Mouse (Mus musculus) kidney, adult 2 months (tissue): ENCODE results near the gene Olfr1138. TPM values are rescaled to one million over a fixed set of nuclear protein-coding genes. Genes with fewer than 3 reads are reported as not detected.

ENCODE experiments used
- DNase-seq: peaks from one replicate; pipeline ENCODE4 v3.0.0; 2021
- H3K27ac ChIP-seq: fragments of 200-500 bp; 2 replicates; pipeline ENCODE4 v1.5.1; 2012; ENCODE audit warnings: low read depth, low read length, control low read depth, inconsistent platforms; ENCODE audit not compliant: insufficient read depth
- H3K27me3 ChIP-seq: fragments of 200-500 bp; replicated peaks from 2 replicates; pipeline ENCODE4 v1.6.1; 2012; ENCODE audit warnings: mild to moderate bottlenecking, moderate library complexity, low read length, inconsistent platforms; ENCODE audit not compliant: control insufficient read depth, insufficient read depth
- H3K36me3 ChIP-seq: fragments of 200-500 bp; 2 replicates; pipeline ENCODE4 v1.6.1; 2012; ENCODE audit warnings: mild to moderate bottlenecking, moderate library complexity, low read length, inconsistent platforms; ENCODE audit not compliant: control insufficient read depth, insufficient read depth
- H3K4me1 ChIP-seq: fragments of 200-500 bp; 2 replicates; pipeline ENCODE4 v1.6.1; 2011; ENCODE audit warnings: low read length; ENCODE audit not compliant: control insufficient read depth, insufficient read depth
- H3K4me3 ChIP-seq: fragments of 200-500 bp; 2 replicates; pipeline ENCODE4 v1.5.1; 2011; ENCODE audit warnings: mild to moderate bottlenecking, low read depth, low read length, control low read depth; ENCODE audit not compliant: insufficient read depth
- CTCF ChIP-seq: fragments of 200-500 bp; conservative IDR thresholded peaks from 2 replicates; pipeline ENCODE4 v1.5.1; 2011; ENCODE audit warnings: low read depth, mild to moderate bottlenecking, control low read depth, low read length, moderate library complexity, mixed read lengths; ENCODE audit not compliant: insufficient read depth, insufficient read length
- POLR2A ChIP-seq: fragments of 200-500 bp; IDR thresholded peaks from one replicate; pipeline ENCODE4 v1.6.1; 2011; ENCODE audit warnings: low read depth, low read length, control low read depth
- WGBS: fragments of 180-500 bp; shearing (Covaris S2); methylation state at CpG from one replicate; pipeline ENCODE4 v1.1.7; 2018; 5-methylcytosine and 5-hydroxymethylcytosine counted together
- polyA plus RNA-seq: library from polyadenylated mRNA; depleted of rRNA; stranded (reverse); fragments of >200 nt; gene quantifications from 2 replicates; pipeline ENCODE4 v1.2.3, GENCODE M21; 2012; rRNA removed

Gene Olfr1138
- polyA plus RNA-seq = not detected in 2 replicates

DNA sequence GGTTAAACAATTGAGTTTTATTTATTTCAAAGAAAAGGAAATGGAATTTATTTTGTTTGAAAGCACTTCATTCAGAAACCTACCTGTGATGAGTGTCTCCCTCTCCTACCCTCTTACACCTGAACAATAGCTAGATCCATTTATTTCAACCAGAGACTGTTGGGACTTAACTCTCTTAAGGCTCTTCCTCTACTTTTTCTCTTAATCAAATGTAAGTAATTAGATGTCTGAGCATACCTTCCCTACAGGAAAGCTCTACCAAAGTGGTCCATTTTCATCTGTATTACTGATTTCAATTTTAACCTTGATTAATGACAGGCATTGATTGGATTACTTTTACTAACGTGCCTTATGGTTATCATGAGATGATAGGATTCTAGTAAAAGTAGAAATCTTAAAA is at the start of gene Olfr1138:
Gene Olfr1138, minus strand, starts transcription at position 101 of the 400 bp plus-strand sequence.
- 69% methylated on average over 1 of the region's 1 CpGs for WGBS
- H3K27me3 ChIP-seq = no peaks in the 10 kb centered on the region
- no peak within 1 kb of the TSS for H3K27ac ChIP-seq
- no peak within 1 kb of the TSS for H3K4me3 ChIP-seq
- H3K36me3 ChIP-seq = no peaks in the 10 kb centered on the region
- TF ChIP-seq CTCF = no peak
- TF ChIP-seq POLR2A = no peak
- no peaks in the 10 kb centered on the region for H3K4me1 ChIP-seq
- DNase-seq = no peak

DNA sequence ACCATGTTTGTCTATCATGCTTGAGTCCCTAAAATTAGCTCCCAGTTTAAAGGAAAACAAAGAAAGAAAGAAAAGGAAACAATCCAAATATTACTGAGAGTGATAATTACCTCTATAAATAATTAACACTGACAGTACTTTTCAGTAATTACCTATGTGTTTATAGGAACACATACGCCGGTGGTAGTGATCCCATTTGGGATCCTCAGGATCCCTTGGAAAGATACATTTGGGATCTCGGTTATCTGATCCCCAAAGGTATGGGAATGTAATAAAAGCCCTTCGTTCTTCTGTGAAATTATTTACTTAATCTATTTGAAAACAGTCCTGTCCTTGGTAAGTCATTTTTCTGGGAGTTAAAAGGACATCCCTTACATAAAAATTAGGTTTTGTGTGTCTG is 39.4 kb upstream of the Olfr1138 start, which contains the start of gene Olfr152:
Gene Olfr152, plus strand, starts transcription at position 301 of the 400 bp plus-strand sequence.
- Histone ChIP-seq H3K36me3 (no peaks in the 10 kb centered on the region), H3K4me1 (no peaks in the 10 kb centered on the region), H3K27ac (no peak within 1 kb of the TSS), H3K4me3 (no peak within 1 kb of the TSS), H3K27me3 (no peaks in the 10 kb centered on the region)
- WGBS = 66% methylated on average over 4 of the region's 4 CpGs
- TF ChIP-seq CTCF = no peak
- no peak for TF ChIP-seq POLR2A
- no peak for DNase-seq

DNA sequence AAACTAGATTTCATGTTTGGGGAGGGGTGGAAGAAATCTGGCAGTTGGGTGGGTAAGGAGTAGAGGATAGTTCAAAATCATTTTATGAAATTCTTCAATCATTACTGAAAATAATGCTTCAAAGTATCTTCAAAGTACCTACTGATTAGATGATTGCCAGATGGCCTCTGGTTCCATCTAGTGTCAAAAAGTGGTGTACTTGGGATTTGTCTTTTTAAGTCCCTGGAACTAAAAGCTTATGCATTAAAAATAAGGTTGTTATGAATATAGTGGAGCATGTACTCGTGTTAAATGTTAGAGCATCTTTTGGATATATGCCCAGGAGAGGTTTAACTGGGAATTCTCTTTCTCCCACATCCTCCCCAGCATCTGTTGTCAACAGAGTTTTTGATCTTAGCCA is 36.4 kb upstream of the Olfr1138 start:
- Histone ChIP-seq H3K4me1 (no peaks in the 10 kb centered on the region), H3K4me3 (no peak overlapping the region), H3K36me3 (no peaks in the 10 kb centered on the region), H3K27me3 (no peaks in the 10 kb centered on the region), H3K27ac (no peak overlapping the region)
- TF ChIP-seq POLR2A (no peak), CTCF (no peak)
- 48% methylated on average over 1 of the region's 1 CpGs for WGBS
- no peak for DNase-seq

- WGBS = 78% methylated on average over 1 of the region's 1 CpGs
- H3K4me1 ChIP-seq = no peaks in the 10 kb centered on the region
- no peaks in the 10 kb centered on the region for H3K36me3 ChIP-seq
- no peak within 1 kb of the TSS for H3K27ac ChIP-seq
- DNase-seq = no peak
- no peak within 1 kb of the TSS for H3K4me3 ChIP-seq
- TF ChIP-seq CTCF (no peak), POLR2A (no peak)
- H3K27me3 ChIP-seq = no peaks in the 10 kb centered on the region
These were observed 14.1 kb upstream of the Olfr1138 start, which contains the start of gene Olfr1141 for GRCm38 (mm10) chr2:87753891-87754290. TSS of gene Olfr1141 (minus strand) at chr2:87753991.

GRCm38 (mm10) chr2:87743452-87743851 is 3.7 kb upstream of the Olfr1138 start, which contains the start of gene Olfr1140:
TSS of gene Olfr1140 (plus strand) at chr2:87743752.
- 75% methylated on average over 3 of the region's 3 CpGs for WGBS
- no peak within 1 kb of the TSS for H3K4me3 ChIP-seq
- no peaks in the 10 kb centered on the region for H3K4me1 ChIP-seq
- no peak within 1 kb of the TSS for H3K27ac ChIP-seq
- H3K27me3 ChIP-seq = no peaks in the 10 kb centered on the region
- H3K36me3 ChIP-seq = no peaks in the 10 kb centered on the region
- TF ChIP-seq CTCF (no peak), POLR2A (no peak)
- no peak for DNase-seq

DNA sequence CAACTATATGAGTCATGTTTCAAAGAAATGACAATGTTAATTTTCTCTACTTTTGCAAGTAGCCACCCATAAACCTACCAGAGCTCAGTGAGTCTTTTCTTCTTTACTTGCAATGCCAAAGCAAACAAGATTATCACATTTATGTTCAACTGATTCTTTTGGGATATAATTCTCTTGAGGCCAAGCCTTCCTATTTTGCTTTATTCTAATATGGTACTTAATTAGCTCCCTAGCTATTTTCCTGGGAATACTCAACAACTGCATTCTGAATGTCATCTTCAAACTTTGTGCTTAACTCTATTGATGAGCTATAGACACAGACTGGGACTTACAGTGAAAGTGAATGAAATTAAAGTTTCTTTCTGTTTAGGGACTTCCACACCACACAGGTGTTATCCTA is 26.7 kb downstream of the Olfr1138 start, which contains the start of gene Olfr1137:
Gene Olfr1137, minus strand, starts transcription at position 101 of the 400 bp plus-strand sequence.
- Histone ChIP-seq H3K4me3 (no peak within 1 kb of the TSS), H3K4me1 (no peaks in the 10 kb centered on the region), H3K27me3 (no peaks in the 10 kb centered on the region), H3K27ac (no peak within 1 kb of the TSS), H3K36me3 (no peaks in the 10 kb centered on the region)
- no peak for DNase-seq
- no peak for TF ChIP-seq POLR2A
- TF ChIP-seq CTCF = no peak

GRCm38 (mm10) chr2:87693847-87694246 is 45.9 kb downstream of the Olfr1138 start, which contains the start of gene Olfr1136:
TSS of gene Olfr1136 (minus strand) at chr2:87693947.
- TF ChIP-seq POLR2A = no peak
- TF ChIP-seq CTCF = no peak
- Histone ChIP-seq H3K4me3 (no peak within 1 kb of the TSS), H3K36me3 (no peaks in the 10 kb centered on the region), H3K4me1 (no peaks in the 10 kb centered on the region), H3K27ac (no peak within 1 kb of the TSS), H3K27me3 (no peaks in the 10 kb centered on the region)
- DNase-seq = no peak

Other genes with a start within 250 kb of the Olfr1138 start
- gene Pramel7, start 242.9 kb downstream of the Olfr1138 start, polyA plus RNA-seq = not detected in 2 replicates
- gene Pramel6, start 233.4 kb downstream of the Olfr1138 start, polyA plus RNA-seq = not detected in 2 replicates
- gene Olfr153, start 208.2 kb downstream of the Olfr1138 start, polyA plus RNA-seq = not detected in 2 replicates
- not detected in 2 replicates for gene Olfr1128, start 194.4 kb downstream of the Olfr1138 start, polyA plus RNA-seq
- not detected in 2 replicates for gene Olfr1129, start 166.1 kb downstream of the Olfr1138 start, polyA plus RNA-seq
- gene Olfr1130, start 133.8 kb downstream of the Olfr1138 start, polyA plus RNA-seq = not detected in 2 replicates
- not detected in 2 replicates for gene Olfr1131, start 112.9 kb downstream of the Olfr1138 start, polyA plus RNA-seq
- gene Olfr1132, start 102.4 kb downstream of the Olfr1138 start, polyA plus RNA-seq = not detected in 2 replicates
- not detected in 2 replicates for gene Olfr1133, start 92.6 kb downstream of the Olfr1138 start, polyA plus RNA-seq
- not detected in 2 replicates for gene Olfr1134, start 81.5 kb downstream of the Olfr1138 start, polyA plus RNA-seq
- gene Olfr1135, start 66.3 kb downstream of the Olfr1138 start, polyA plus RNA-seq = not detected in 2 replicates
- not detected in 2 replicates for gene Olfr1136, start 46.0 kb downstream of the Olfr1138 start, polyA plus RNA-seq
- not detected in 2 replicates for gene Olfr1137, start 26.8 kb downstream of the Olfr1138 start, polyA plus RNA-seq
- not detected in 2 replicates for gene Olfr1140, start 3.8 kb upstream of the Olfr1138 start, polyA plus RNA-seq
- gene Olfr1141, start 14.0 kb upstream of the Olfr1138 start, polyA plus RNA-seq = not detected in 2 replicates
- not detected in 2 replicates for gene Olfr152, start 39.5 kb upstream of the Olfr1138 start, polyA plus RNA-seq
- gene Olfr1143, start 60.6 kb upstream of the Olfr1138 start, polyA plus RNA-seq = not detected in 2 replicates
- not detected in 2 replicates for gene Olfr1145, start 69.8 kb upstream of the Olfr1138 start, polyA plus RNA-seq
- gene Olfr1148, start 90.6 kb upstream of the Olfr1138 start, polyA plus RNA-seq = not detected in 2 replicates
- gene Olfr1150-ps1, start 104.0 kb upstream of the Olfr1138 start, polyA plus RNA-seq = not detected in 2 replicates
- not detected in 2 replicates for gene Olfr1151, start 115.9 kb upstream of the Olfr1138 start, polyA plus RNA-seq
- gene Olfr1152, start 126.5 kb upstream of the Olfr1138 start, polyA plus RNA-seq = not detected in 2 replicates
- gene Olfr1153, start 155.0 kb upstream of the Olfr1138 start, polyA plus RNA-seq = not detected in 2 replicates
- not detected in 2 replicates for gene Olfr1154, start 165.2 kb upstream of the Olfr1138 start, polyA plus RNA-seq
- not detected in 2 replicates for gene Olfr1155, start 205.2 kb upstream of the Olfr1138 start, polyA plus RNA-seq
- gene Olfr1156, start 213.1 kb upstream of the Olfr1138 start, polyA plus RNA-seq = not detected in 2 replicates
- not detected in 2 replicates for gene Olfr1157, start 228.3 kb upstream of the Olfr1138 start, polyA plus RNA-seq
- not detected in 2 replicates for gene Olfr74, start 234.7 kb upstream of the Olfr1138 start, polyA plus RNA-seq